Mouse (Mus musculus) heart, postnatal 14 days (tissue): ENCODE measurements around the gene Stap1. TPM values are rescaled to one million over a fixed set of nuclear protein-coding genes. Genes with fewer than 3 reads are reported as not detected.

Experiments used
- DNase-seq, 2 experiments: peaks; one replicate each; pipeline ENCODE4 v3.0.0; 2021 to 2022
- intact Hi-C: fragments of 180-260 bp; cut with DNase I; formaldehyde crosslinking; loops from one replicate; pipeline ENCODE4 v1.15.1; 2025
- long read RNA-seq, 2 experiments: library from polyadenylated mRNA; stranded (forward); transcript quantifications; one replicate each; pipeline ENCODE4 v2.0.0; 2021
- total RNA-seq, 2 experiments: library from RNA; stranded (reverse); gene quantifications; 2 replicates each; pipeline ENCODE4 v1.2.3; 2021

The Stap1 gene
- total RNA-seq, result under 1 TPM; 0.10 to 0.61 TPM
- long read RNA-seq, experiment 1, partial matches to known transcripts, result 0 of 1 reads
- long read RNA-seq, experiment 1, other reads (novel, unspliced or antisense), result 1 of 1 reads
- long read RNA-seq, experiment 2, result 0 reads

DNA sequence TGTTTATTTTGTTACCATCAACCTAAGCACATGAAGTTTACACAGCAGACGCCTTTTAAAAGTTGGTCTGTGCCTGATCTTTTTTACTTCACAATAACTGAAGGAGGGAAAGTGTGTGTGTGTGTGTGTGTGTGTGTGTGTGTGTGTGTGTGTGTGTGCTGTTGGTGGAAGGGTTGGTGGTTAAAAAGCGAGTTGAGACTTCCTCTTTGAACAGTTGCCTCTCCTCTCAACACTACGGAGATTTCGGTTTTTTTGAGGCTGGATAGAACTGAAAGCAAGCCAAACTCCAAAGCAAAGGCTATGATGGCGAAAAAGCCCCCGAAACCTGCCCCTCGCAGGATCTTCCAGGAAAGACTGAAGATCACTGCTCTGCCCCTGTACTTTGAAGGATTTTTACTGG is at the start of gene Stap1:
Gene Stap1, plus strand, starts transcription at position 209 of the 400 bp plus-strand sequence.
- no peak for DNase-seq
- intact Hi-C loops, result no loop called here

DNA sequence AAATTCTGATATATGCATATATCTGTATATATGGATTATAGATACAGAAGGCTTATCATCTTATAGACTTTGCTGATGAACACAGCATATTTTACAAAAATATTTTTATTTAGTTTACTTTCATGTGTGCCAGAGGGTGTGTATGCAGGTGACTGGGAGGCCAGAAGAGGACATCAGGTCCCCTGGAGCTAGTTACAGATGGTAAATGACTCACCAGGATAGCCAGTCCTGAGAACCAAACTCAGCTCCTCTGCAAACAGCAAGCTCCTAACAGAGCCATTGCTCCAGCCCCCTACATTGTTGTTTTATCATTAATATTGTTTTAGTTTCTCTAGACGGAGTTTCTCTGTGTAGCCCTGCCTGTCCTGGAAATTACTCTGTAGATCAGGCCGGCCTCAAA is 41.7 kb upstream of the Stap1 start:
- intact Hi-C loops, result no loop called here
- no peak for DNase-seq

DNA sequence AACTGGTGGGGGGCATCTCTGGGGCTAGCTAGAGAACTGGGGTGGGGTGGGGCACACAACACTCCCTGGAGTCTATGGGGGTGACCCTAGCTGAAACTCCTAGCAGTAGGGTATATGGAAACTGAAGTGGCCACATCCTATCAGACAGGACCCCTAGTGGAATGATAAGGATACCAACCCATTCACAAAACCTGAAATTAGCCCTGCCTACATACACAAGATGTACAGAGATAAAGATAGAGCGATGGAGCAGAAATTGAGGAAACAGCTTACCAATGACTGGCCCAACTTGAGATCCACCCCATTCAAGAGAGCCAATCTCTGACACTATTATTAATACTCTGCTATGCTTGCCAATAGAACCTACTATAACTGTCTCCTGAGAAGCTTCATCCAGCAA is 8.0 kb upstream of the Stap1 start:
- intact Hi-C loops, result no loop called here
- no peak for DNase-seq

DNA sequence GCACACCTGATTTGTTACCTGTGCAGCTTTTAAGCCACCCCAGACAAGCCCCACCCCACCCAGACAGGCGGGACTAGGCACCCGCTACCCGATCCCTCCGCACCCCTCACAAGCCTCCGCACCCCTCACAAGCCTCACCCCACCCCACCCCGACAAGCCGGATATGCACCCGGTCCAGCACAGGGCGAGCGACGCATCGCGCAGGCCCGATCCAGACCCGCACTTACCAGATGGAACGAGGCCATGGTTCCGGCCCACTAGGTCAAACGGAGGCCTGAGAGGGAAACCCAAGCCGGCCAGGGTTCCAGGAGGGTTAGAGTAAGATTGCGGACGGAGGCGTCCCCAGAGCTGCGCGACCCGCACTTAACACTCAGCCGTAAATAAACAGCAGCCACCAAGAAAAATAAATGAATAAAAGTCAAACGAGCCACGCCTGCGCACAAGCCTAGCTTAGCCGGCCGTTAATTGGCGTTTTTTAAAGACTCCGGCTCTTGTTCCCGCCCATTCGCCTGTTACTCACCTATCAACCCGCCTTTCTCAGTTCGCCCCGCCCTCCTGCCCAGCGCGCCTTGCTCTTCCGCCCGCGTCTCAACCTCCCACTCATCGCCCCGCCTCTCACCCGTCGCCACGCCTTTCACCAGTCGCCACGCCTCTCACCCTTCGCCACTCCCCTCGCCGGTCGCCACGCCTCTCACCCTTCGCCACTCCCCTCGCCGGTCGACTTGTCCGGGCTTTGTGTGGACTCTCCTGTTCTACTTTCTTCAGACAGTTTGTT is 6.3 kb upstream of the Stap1 start, which contains the start of gene Cenpc1:
Gene Cenpc1, minus strand, starts transcription at position 483 of the 775 bp plus-strand sequence.
- intact Hi-C loops, result loop anchor here (5.0 kb wide), 2 partner anchors 57 to 107 kb away; partner anchors contain the start of gene Uba6

DNA sequence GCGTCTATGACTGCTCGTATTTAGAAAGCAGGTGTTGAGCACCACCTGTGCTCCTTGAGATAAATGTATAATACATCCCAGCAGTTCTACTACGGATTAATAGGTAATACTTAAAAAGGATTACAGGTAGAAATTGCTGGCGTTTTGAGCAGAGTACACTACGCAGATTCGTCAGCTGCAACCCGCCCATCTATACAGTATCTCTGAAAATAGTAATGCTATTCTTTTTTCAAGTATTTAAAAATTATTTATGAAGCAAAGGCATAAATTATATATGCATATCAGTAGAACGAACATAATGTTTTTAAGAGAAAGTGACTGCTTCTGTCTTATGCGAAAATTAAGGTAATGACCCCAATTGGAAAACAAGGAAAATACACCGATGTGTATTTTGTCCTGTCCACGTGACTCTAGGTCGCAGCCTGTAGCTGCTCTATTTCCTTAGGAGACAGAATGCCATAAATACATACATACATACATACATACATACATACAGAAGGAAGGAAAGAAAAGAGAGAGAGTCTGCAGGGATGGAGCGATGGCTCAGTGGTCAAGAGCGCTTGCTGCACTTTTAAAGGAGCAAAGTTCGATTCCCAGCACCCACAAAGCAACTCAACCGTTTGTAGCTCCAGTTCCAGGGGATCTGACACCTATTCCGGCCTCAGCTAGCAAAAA is 5.5 kb upstream of the Stap1 start:
- no peak for DNase-seq
- intact Hi-C loops, result loop anchor here (5.0 kb wide), 2 partner anchors 56 to 106 kb away; partner anchors contain the start of gene Uba6

More for the DNA sequence above, 6.3 kb upstream of the Stap1 start, which contains the start of gene Cenpc1:
- DNase-seq, result peak; percentile 97 to 98

DNA sequence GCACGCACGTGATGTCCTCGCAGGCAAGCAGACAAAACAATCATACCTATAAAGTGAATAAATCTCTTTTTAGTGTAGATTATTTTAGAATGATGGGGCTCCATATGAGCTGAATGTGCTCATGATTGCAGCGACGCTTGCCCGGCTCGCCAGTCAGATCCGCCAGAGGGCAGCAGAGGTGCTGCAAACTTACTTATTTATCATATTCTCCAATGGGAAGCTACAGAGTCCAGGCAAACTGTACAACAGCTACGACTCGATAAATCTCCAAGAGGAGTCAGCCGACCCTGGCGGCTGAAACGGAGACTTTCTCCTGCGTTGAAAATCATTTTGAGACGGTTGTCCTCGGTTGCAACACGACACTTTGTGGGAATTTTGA is 5.0 kb upstream of the Stap1 start:
- DNase-seq, result peak; percentile 87 to 92

DNA sequence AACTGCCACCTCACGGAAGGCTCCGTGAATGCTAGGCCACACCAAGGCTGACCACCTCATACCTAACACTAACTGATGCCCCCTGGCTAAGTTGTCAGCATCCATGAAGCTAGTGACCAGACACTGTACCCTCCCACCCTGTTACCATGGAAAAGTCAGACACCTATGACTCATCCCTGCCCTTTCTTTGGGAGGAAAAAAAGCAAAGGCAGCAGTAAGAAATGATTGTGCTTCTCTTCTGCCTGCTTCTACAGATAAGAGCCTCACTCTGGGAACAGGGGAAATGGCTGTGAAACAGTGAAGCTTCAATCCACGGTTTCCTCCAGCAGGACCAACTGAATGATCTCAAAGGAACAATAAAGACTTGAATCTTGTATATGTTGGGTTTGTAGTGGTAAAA is 3.1 kb upstream of the Stap1 start:
- intact Hi-C loops, result loop anchor here (5.0 kb wide), 2 partner anchors 54 to 104 kb away; partner anchors contain the start of gene Uba6
- DNase-seq, result no peak

More for the DNA sequence above, 5.0 kb upstream of the Stap1 start:
- intact Hi-C loops, result loop anchor here (5.0 kb wide), 2 partner anchors 56 to 106 kb away; partner anchors contain the start of gene Uba6

DNA sequence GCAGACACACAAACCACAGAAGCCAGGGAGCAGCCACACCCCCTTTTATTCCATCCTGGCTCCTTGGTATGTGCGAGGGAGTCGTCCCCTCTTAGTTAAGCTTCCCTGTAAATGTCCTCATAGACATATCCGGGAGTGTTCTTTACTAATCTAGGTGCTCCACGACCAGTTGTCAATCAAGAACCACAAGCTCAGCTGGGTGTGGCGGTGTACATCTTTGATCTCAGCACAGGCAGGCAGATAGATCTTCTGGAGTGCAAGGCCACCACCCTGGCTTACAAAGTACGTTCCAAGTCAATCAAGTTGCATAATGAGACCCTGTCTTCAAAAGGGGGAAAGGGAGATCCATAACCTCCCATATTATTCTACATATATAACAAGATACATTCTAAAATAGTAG is 2.4 kb upstream of the Stap1 start:
- DNase-seq, result no peak
- intact Hi-C loops, result loop anchor here (5.0 kb wide), 2 partner anchors 53 to 103 kb away; partner anchors contain the start of gene Uba6

DNA sequence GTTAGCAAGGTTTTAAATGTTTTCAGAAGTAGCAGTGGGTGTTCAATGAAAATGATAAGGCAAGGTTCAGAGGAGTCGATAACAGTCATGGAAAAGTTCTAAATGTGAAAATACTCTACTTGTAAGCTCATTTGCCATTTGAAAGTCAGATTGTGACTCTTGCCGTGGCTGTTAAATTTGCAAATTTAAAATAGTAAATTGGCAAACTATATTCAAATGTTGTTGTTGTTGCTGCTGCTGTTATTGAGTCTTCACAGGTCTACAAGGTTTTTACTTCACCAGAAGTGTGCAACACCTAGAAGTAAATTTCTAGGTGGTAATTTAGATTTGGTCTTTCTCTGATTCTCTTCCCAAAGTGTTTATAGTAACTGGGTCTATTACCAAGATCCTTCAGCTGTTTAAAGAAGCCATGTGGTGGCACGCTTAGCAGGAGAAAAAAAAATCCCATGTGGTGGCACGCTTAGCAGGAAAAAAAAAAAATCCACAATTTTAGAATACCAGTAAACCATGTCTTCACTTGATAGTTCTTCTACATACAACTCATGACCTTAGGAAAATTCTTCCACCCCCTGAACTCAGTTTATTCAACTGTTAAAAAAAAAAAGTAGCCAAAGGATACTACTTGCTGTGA is 1.3 kb downstream of the Stap1 start:
- intact Hi-C loops, result no loop called here
- no peak for DNase-seq

DNA sequence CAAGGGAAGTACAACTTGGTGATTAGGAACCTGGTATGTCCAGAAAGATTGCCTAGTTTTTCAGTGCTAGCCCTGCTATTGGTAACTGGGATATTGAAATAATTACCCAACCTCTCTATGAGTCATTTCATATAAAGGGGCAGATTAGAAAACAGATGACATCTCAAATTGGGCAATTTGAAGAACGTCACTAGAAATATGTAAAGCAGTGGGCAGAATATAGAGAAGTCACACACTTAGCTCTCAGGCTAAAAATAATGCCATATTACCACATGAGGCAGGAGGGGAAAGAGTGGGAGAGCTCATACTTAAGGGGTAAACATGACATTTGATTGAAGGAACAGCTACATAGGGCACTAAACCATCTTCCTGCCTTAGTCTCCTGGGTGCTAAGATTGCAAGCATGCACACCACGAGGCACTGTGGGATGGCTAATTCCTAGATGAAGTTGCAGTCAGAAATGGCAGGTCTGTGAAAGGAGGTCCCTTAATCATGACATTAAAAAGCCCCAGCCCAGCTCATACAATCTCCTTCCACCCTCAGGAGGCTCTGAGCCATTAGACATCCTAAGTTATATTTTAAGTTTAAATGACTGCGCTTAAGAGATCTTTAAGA is 7.3 kb downstream of the Stap1 start:
- DNase-seq, result no peak
- intact Hi-C loops, result no loop called here

DNA sequence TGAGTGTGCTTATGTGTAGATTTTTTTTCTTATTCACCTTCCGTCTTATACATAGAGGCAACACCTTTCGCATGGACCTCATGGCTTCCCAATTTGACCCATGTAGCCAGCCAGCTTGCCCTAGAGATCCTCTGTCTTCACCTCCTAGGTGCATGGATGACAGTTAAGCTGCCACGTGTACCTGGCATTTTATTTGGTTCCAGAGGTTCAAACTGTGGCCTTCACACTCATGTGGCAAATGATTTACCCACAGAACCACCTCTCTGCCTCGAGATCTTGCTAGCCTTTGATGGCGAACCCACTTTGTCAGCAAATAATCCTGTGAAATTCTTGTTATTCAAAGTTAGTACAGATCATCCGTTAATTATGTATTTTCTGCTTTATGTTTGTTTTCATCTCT is 12.4 kb downstream of the Stap1 start:
- DNase-seq, result no peak
- intact Hi-C loops, result no loop called here

DNA sequence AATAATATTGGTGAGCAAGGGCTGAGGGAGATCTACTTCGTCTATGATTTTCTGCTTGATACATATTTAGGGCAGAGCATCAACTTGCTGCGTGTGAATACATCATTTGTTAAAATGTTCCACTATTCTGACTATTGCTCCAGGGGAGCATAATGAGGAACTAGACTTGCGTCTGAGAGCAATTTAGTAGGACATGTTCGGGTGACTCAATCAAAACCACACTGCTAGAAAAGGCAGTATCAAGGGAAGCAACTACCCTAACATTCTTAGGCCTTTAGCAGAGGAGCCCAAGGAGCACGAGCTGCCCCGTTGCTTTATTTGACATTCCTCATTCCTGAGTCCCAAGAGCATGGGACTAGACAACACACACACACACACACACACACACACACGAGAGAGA is 13.4 kb downstream of the Stap1 start:
- intact Hi-C loops, result no loop called here
- DNase-seq, result no peak

DNA sequence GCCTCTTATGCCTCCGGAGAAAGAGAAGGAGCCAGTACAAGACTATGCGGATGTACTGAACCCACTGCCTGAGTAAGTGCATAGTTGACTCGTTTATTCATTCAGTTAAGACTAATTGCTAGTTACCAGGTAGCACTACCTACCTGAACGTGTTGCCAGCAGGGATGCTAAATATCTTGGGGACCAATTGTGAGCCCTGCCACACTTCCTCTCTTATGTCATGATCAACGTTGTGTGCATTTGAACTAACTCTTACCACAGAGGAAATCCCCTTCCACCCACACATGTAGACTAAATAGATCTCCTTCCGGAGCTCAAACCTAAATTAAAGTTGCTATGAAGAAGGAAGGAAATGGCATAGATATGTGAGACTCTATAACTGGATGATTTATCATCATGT is 15.2 kb downstream of the Stap1 start:
- intact Hi-C loops, result no loop called here
- DNase-seq, result no peak

DNA sequence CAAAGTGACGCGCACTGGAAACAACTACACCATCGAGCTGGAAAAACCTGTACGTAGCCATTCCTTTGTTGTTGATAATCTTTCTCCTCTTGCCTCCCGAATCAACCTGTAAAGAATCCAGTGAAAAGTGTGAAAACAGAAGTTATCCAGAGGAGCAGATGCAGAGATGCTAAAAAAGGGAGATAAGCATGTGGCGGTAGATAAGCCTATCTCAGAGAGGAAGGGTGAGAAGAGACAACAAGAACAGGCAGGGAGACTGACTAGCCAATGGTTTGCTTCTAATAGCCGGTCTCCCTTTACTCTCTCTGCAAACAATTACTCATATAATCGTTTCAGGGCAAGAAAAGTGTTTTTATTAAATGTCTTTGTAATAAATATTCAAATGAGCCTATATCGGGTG is 23.2 kb downstream of the Stap1 start:
- intact Hi-C loops, result no loop called here
- DNase-seq, result no peak

DNA sequence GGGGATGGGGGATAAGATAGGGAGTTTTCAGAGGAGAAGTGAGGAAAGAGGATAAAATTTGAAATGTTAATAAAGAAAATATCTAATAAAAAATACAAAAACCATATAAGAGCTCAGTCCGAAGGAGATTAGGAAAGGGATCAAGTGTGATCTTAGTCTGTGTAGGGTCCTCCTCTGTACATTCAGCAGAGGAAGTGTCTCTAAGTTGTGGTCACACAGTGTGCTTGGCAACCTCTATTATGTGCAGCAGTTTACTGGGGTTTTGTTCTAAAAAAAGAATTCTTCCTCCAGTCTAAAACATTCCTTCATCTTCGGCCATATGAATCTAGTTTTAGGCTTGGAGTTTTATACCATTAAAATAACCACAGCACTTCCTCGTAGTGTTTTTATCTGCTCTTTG is 27.4 kb downstream of the Stap1 start:
- DNase-seq, result no peak
- intact Hi-C loops, result no loop called here

DNA sequence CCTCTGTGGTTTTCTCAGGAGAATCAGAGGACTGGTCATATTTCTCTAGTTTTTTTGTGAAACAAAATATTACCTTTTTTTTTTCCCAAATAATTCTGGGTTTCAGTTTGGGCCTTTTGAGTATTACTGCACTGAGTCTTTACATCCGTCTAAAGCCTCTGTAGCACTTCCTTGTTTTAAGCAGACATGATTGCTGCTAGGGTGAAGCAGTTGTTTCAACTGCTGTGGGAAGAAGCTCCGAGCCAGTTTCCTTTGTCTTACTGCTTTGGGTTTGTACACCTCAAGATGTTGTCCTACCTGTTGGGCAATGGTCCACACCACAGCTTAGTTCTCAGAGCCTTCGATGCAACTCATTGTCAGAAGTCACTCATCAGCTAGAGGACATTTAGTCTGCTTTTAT is 29.1 kb downstream of the Stap1 start:
- intact Hi-C loops, result no loop called here
- DNase-seq, result no peak

DNA sequence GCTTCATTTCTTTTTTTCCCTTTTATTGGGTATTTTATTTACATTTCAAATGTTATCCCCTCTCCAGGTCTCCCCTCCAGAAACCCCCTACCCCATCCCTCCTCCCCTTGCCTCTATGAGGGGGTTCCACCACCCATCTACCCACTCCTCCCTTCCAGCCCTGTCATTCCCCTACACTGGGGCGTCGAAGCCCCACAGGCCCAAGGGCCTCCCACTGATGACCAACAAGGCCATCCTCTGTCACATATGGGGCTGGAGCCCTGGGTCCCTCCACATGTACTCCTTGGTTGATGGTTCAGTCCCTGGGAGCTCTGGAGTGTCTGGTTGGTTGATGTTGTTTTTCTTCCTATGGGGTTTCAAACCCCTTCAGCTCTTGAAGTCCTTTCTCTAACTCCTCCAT is 30.6 kb downstream of the Stap1 start:
- no peak for DNase-seq
- intact Hi-C loops, result no loop called here

DNA sequence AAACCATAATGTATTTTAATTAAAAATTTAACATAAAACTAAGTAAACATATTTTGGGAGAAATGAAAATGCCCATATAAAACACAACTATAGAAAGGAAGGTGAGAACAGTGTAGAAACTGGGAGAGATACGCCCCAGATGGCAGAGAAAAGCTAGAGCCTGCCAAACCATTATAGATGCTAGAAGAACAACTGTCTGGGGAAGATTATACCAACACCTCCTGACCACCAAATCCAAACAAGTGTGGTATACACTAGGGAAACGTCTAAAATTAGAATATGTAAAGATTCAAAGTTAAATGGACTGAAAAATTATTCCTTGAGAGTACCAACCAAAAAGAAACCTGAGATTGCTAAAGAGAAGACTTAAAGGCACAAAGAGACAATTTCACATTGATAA is 35.1 kb downstream of the Stap1 start:
- no peak for DNase-seq
- intact Hi-C loops, result no loop called here

DNA sequence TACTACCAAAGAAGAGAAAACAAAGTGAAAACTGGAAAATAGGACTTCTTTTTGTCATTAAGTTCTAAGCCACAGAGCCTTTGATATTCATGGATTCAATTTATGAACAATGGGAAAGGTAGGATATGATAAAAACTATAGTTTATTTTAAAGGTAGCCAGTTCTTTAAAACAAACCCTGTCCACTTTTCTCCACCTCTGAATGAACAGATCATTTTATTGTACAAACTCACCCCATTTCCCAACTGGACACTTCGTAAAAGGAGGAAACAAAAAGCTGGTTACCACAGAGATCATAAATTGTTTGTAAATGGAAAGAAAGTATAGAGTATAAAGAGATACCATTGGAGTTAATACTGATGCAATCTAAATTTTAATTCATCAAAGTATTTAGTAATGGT is 39.5 kb downstream of the Stap1 start:
- no peak for DNase-seq
- intact Hi-C loops, result no loop called here

DNA sequence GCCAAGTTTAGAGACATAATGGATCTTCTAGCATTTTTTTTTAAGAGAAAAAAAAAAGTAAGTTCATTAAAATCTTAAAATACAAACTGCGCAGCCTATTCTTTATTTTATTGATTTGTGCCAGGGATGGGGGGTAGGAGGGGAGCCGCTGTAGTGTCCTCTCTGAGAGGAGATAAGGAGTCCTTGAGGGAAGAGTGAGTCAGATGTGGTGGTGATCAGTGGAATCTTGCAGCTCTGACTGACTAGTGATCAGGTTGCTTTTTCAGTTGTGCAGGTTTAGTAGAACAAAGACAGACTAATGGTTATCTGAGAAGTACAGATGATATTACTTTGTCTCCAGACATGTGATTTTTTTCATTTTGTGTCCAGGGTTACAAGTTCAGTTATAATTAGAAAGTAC is 41.5 kb downstream of the Stap1 start:
- intact Hi-C loops, result no loop called here
- no peak for DNase-seq

DNA sequence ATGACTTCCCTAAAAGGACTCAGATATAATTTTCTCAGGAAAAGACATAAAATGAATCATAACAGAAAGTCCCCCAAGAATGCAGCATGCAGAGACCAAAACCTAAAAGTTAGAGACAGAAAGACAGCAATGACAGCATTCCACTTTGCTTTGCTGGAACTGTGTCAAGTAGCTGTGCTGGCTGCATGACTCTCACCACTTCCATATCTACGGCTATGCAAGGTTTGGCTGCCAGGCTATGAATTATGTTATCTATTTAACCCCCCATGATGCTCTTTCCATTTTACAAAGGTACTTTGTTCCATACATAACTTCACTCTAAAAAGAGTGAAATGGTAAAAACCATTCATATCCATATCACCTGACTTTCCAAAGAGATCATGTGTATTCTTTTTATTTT is 42.5 kb downstream of the Stap1 start:
- intact Hi-C loops, result no loop called here
- DNase-seq, result no peak
